Mouse (Mus musculus): Measurements from ENCODE around the gene Ergic1. TPM values are rescaled to one million over a fixed set of nuclear protein-coding genes. Genes with fewer than 3 reads are reported as not detected.

Gene Ergic1
- polyA plus RNA-seq, 1 experiment from 2014 or later = 48.6 TPM

- Histone ChIP-seq H3K9me3 (ENCODE audit: control insufficient read depth) (no peaks in the 10 kb centered on the region), H3K4me3 (ENCODE audit: low read depth, low read length) (peak overlapping the region; percentile 94), H3K4me2 (replicated peaks; ENCODE audit: low read depth) (peak overlapping the region; percentile 75), H3K27me3 (replicated peaks; ENCODE audit: control insufficient read depth, insufficient read depth, low read length) (0 out of 2 replicates have a peak, but pooled peaks cover 4% of the 10 kb centered on the region), H3K27ac (ENCODE audit: low read depth, low read length) (peak overlapping the region; percentile 96), H3K36me3 (ENCODE audit: control insufficient read depth, insufficient read depth) (peaks cover 5% of the 10 kb centered on the region; the same call in 1 of the 2 replicates), H3K9ac (ENCODE audit: low read depth, low read length) (peak overlapping the region; percentile 86), H3K4me1 (replicated peaks; ENCODE audit: control insufficient read depth, insufficient read depth, low read length) (no peaks in the 10 kb centered on the region)
- peak; percentile 91 for ATAC-seq
- no peak for TF ChIP-seq CTCF (IDR thresholded peaks at IDR 0.05; ENCODE audit: low read depth)
- under 1% methylated on average over 30 of the region's 30 CpGs for WGBS
Measured at GRCm38 (mm10) chr17:26676252-26676615, 114.9 kb downstream of the Ergic1 start.

- H3K4me1 ChIP-seq (replicated peaks; ENCODE audit: control insufficient read depth, insufficient read depth, low read length) = no peaks in the 10 kb centered on the region
- 1% methylated on average over 26 of the region's 26 CpGs for WGBS
- peaks cover 5% of the 10 kb centered on the region; the same call in 1 of the 2 replicates for H3K36me3 ChIP-seq (ENCODE audit: control insufficient read depth, insufficient read depth)
- H3K9ac ChIP-seq (ENCODE audit: low read depth, low read length) = peak overlapping the region; percentile 86
- peak overlapping the region; percentile 75 for H3K4me2 ChIP-seq (replicated peaks; ENCODE audit: low read depth)
- peak; percentile 52 for TF ChIP-seq CTCF (IDR thresholded peaks at IDR 0.05; ENCODE audit: low read depth)
- no peaks in the 10 kb centered on the region for H3K27me3 ChIP-seq (replicated peaks; ENCODE audit: control insufficient read depth, insufficient read depth, low read length)
- no peaks in the 10 kb centered on the region for H3K9me3 ChIP-seq (ENCODE audit: control insufficient read depth)
- peak; percentile 83 for ATAC-seq
- H3K27ac ChIP-seq (ENCODE audit: low read depth, low read length) = peak overlapping the region; percentile 96
- peak overlapping the region; percentile 94 for H3K4me3 ChIP-seq (ENCODE audit: low read depth, low read length)
Measured at GRCm38 (mm10) chr17:26676616-26677376, 115.5 kb downstream of the Ergic1 start.

GRCm38 (mm10) chr17:26677711-26678637 is 116.7 kb downstream of the Ergic1 start:
- Histone ChIP-seq H3K27me3 (replicated peaks; ENCODE audit: control insufficient read depth, insufficient read depth, low read length) (no peaks in the 10 kb centered on the region), H3K36me3 (ENCODE audit: control insufficient read depth, insufficient read depth) (peaks cover 5% of the 10 kb centered on the region; the same call in 1 of the 2 replicates), H3K4me1 (replicated peaks; ENCODE audit: control insufficient read depth, insufficient read depth, low read length) (no peaks in the 10 kb centered on the region), H3K4me3 (ENCODE audit: low read depth, low read length) (no peak overlapping the region), H3K9ac (ENCODE audit: low read depth, low read length) (peak overlapping the region; percentile 22; the same call in 1 of the 2 replicates), H3K9me3 (ENCODE audit: control insufficient read depth) (no peaks in the 10 kb centered on the region), H3K27ac (ENCODE audit: low read depth, low read length) (no peak overlapping the region), H3K4me2 (replicated peaks; ENCODE audit: low read depth) (peak overlapping the region; percentile 75)
- no peak for TF ChIP-seq CTCF (IDR thresholded peaks at IDR 0.05; ENCODE audit: low read depth)
- no peak for ATAC-seq
- WGBS = 73% methylated on average over 7 of the region's 7 CpGs

- H3K9ac ChIP-seq (ENCODE audit: low read depth, low read length) = no peak overlapping the region
- no peak overlapping the region for H3K4me3 ChIP-seq (ENCODE audit: low read depth, low read length)
- no peaks in the 10 kb centered on the region for H3K27me3 ChIP-seq (replicated peaks; ENCODE audit: control insufficient read depth, insufficient read depth, low read length)
- H3K27ac ChIP-seq (ENCODE audit: low read depth, low read length) = no peak overlapping the region
- no peaks in the 10 kb centered on the region for H3K9me3 ChIP-seq (ENCODE audit: control insufficient read depth)
- no peaks in the 10 kb centered on the region for H3K4me1 ChIP-seq (replicated peaks; ENCODE audit: control insufficient read depth, insufficient read depth, low read length)
- H3K36me3 ChIP-seq (ENCODE audit: control insufficient read depth, insufficient read depth) = peaks cover 18% of the 10 kb centered on the region; the same call in 1 of the 2 replicates
- H3K4me2 ChIP-seq (replicated peaks; ENCODE audit: low read depth) = no peak overlapping the region
- no peak for ATAC-seq
- 96% methylated on average over 6 of the region's 6 CpGs for WGBS
- peak; percentile 33 for TF ChIP-seq CTCF (IDR thresholded peaks at IDR 0.05; ENCODE audit: low read depth)
Measured at GRCm38 (mm10) chr17:26681276-26681675, 120.0 kb downstream of the Ergic1 start.

GRCm38 (mm10) chr17:26686334-26687000 is 125.2 kb downstream of the Ergic1 start:
- Histone ChIP-seq H3K4me3 (ENCODE audit: low read depth, low read length) (no peak overlapping the region), H3K9me3 (ENCODE audit: control insufficient read depth) (no peaks in the 10 kb centered on the region), H3K4me2 (replicated peaks; ENCODE audit: low read depth) (no peak overlapping the region), H3K4me1 (replicated peaks; ENCODE audit: control insufficient read depth, insufficient read depth, low read length) (no peaks in the 10 kb centered on the region), H3K36me3 (ENCODE audit: control insufficient read depth, insufficient read depth) (peaks cover 16% of the 10 kb centered on the region; the same call in 1 of the 2 replicates), H3K27me3 (replicated peaks; ENCODE audit: control insufficient read depth, insufficient read depth, low read length) (no peaks in the 10 kb centered on the region), H3K9ac (ENCODE audit: low read depth, low read length) (no peak overlapping the region), H3K27ac (ENCODE audit: low read depth, low read length) (no peak overlapping the region)
- no peak for TF ChIP-seq CTCF (IDR thresholded peaks at IDR 0.05; ENCODE audit: low read depth)
- no peak for ATAC-seq
- 87% methylated on average over 17 of the region's 17 CpGs for WGBS

Measured in intestine, postnatal 0 days (tissue).